Mouse (Mus musculus): ENCODE results near the gene Gm10190.
"Not testable (repeated sequence)": the region's sequence is repeated elsewhere in the genome, so short reads cannot be mapped to it uniquely, and the experiment has no call there.

The Gm10190 gene

DNA sequence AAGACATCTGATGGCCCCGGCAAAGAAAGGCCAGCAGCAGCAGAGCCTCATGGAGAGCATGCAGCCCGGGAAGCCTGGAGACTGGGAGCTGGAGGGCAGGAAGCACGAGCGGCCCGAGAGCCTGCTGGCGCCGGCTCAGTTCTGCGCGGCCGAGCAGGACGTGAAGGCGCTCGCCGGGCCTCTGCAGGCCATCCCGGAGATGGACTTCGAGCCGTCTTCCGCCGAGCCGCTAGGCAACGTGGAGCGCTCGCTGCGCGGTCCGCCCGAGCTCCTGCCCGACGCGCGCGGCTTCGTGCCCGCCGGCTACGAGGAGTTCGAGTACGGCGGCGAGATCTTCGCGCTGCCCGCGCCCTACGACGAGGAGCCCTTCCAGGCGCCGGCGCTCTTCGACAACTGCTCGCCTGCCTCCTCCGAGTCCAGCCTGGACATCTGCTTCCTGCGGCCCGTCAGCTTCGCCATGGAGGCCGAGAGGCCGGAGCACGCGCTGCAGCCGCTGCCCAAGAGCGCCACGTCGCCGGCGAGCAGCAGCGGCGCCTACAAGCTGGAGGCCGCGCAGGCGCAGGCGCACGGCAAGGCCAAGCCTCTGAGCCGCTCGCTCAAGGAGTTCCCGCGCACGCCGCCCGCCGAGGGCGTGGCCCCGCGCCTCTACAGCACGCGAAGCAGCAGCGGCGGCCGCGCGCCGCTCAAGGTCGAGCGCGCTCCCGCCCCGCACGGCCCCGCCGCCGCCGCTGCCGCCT lies at the start of gene Gm10190:
Gene Gm10190 (minus strand): TSS at position 553 of the 737 bp plus-strand sequence.
- peak; percentile 95 for DNase-seq

DNA sequence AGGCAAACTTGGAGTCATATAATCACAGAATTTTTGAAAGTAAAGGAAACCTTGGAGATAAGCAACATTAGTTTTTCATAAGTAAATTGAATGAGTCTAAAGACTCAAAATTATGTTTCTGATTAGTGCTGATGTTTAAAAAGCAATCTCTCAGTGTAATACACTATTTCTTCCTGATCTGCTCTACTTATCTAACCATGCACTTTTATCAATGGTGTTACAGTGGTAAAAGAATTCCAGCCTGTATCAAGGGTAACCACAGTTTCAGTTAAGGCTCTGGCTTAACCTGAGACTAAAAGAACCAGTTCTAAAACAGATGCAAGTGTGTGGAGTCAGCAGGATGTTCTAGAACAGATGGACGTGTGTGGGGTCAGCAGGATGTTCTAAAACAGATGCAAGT lies 47.7 kb upstream of the Gm10190 start:
- no peak for DNase-seq

- DNase-seq, result no peak
These were observed 45.4 kb upstream of the Gm10190 start for GRCm38 (mm10) chr17:80418572-80419210.

- DNase-seq, result no peak
These were observed 37.8 kb upstream of the Gm10190 start for GRCm38 (mm10) chr17:80411182-80411581.

GRCm38 (mm10) chr17:80398243-80398642 lies 24.9 kb upstream of the Gm10190 start:
- no peak for DNase-seq

GRCm38 (mm10) chr17:80391423-80392403 lies 18.4 kb upstream of the Gm10190 start:
- DNase-seq, result peak; percentile 72

- DNase-seq, result no peak
These were observed 16.7 kb upstream of the Gm10190 start for GRCm38 (mm10) chr17:80390024-80390423.

GRCm38 (mm10) chr17:80385671-80386070 lies 12.3 kb upstream of the Gm10190 start:
- DNase-seq, result no peak

DNA sequence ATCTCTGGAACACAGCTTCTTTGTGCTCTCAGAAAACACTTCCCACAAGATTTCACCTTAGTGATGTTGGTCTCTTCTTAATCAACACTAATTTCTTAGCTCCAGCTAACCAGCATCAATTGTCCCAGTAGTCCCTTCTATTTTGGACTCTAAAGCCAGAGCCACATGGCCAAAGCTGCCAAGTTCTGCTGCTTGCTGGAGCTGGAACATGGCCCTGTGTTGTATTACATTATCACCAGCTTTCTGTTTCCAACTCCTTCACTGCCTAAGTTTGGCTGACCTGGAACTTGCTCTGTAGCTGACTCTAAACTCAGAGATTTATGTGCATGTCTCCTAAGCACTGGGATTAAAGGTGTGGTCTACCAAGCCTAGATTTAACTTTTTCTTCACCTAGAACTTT lies 5.0 kb upstream of the Gm10190 start:
- DNase-seq, result not testable (repeated sequence)

DNA sequence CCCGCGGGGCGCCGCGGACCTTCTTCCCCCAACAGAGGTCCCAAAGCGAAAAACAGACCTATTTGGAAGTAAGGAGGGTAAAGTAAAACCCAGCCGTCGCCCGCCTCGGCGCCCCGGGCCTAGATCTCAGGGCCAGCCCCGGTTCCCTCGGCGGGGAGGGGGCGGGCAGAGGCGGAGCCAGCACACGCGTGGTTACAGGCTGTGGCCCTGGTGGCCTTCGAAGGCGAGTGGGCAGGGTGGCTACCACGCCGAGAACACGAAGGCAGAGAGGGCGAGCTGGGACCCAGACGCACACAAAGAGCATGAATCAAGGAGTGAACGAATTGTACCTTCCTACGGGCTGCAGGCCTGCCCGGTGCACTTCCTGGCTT lies 370 bp upstream of the Gm10190 start:
- DNase-seq, result no peak

DNA sequence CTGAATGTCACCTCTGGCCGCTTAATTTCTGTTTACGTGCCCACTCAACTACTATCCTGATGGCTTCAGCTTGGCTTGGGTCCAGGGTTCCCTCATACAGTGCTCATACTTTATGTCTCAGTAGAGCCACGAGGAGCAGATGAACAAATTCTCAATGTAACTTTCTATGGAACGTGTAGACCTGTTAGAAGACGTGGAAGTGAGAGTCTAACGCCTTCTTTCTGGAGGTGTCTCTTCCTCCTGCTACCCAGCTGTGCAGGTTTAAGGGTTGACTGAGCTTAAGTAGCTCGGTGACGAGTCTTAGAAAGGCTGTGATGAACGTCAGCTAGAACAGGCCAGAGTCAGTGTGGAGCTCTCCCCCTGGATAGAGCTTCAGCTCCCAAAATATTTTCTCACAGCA lies 4.7 kb downstream of the Gm10190 start:
- no peak for DNase-seq

DNA sequence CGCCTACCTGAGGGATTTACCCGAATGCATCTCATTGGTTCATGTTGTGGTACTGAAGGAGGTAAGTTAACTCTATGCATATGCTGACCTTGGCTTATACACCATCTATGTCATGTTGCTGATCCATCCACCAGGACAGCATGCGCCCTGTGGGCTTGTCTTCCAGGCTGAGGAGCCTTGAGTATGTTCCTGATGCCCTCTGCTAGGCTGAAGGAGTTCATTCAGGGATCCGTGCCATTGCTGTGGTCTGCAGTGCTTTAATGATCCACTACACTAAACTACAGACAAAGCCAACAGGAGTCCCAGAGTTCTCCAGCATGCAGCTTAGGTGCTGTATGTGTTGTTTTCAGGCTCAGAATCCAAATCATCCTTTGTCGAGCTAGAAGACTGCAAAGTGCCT lies 6.1 kb downstream of the Gm10190 start:
- DNase-seq, result peak; percentile 40

DNA sequence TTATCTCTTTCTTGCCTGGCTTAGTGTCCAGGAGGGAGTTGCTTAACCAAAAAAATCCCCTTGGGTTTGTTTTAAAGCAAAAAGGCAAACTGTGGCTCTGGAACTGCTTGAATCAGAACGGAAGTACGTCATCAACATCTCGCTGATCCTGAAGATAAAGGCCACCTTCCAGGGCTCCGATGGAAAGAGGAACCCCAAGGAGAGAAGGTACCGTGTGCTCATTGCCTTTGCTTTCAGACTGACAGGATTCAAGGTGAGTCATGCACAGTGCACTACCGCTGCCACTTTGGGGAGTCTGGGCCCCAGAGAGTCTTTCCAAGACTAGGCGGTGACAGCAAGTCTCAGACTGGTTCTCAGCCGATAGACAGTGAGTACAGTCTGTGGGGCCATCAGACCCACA lies 13.1 kb downstream of the Gm10190 start:
- DNase-seq, result no peak

- DNase-seq, result no peak
These were observed 26.1 kb downstream of the Gm10190 start for GRCm38 (mm10) chr17:80347234-80347633.

DNA sequence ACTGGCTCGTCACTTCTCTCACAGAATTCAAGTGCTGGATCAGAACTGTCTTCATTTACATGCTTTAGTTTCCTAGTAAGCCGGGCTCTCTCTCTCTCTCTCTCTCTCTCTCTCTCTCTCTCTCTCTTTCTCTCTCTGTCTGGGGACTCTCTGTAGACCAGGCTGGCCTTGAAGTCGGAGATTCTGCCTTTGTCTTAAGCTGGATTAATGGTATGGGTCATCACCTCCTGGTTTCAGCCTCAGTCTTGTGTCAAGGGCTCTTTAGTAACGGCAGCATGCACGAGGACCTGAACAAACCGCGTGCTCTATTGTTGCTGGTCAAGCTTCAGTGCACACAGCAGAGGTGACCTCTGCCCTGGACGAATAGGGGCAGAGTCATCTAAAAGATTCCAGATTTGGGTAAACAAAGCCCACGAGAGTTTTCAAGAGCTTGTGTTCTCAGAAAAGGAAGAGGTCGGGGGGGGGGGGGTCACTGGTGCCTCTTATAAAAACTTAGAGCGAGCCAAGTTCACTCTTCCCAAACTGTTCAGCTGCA lies 26.7 kb downstream of the Gm10190 start:
- DNase-seq, result no peak

DNA sequence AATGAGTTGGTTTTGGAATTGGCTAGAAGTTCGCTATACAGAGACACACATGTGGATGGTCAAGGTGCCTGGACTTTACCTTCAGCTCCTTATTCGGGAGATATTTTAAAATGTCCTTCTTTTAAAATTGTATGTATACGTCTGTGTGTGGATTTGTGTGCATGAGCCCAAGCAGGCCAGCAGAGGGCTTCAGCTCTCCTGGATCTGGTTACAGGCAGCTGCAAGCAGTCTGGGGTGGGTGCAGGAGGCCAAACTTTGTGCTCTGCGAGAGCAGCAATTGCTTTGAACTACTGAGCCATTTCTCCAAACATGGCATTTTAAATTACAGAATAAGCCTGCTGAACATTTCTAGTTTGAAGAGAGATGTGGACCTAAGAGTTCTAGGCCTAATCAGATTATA lies 28.1 kb downstream of the Gm10190 start:
- peak; percentile 8 for DNase-seq

DNA sequence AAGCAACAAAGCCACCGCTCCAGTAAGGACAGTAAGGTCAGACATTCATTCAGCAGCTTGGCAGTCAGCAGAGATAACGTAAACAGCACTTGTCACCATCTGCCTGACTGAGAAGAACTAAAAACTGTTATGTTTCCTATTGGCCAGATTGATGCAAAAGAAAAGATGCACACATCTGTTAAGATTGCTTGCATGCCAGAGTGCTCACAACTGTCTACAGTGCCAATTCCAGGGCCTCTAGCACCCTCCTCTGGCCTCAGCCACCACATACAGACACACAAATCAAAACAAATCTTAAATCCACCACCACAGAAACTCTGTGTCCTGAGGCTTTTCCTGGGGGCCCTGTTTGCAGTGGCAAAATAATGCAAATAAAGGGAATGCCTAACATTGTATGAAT lies 41.0 kb downstream of the Gm10190 start:
- no peak for DNase-seq

- no peak for DNase-seq
These were observed 46.9 kb downstream of the Gm10190 start for GRCm38 (mm10) chr17:80326431-80326830.

DNA sequence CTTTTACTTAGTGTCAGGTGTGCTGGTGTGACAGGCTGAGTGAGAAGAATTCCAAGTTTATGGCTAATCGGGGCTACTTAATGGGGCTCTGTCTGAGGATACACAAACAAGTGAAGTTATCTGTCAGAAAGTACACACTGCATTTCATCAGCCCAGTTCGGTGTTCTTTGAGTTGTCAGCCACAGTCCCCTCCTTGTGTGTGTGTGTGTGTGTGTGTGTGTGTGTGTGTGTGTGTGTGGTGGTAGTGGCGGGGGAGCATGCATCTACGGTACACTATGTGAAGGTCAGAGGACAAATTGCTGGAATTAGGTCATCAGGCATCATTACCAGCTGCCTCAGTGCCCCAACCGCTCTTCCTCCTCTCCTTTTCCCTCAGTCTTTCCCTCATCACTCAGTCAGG lies 47.9 kb downstream of the Gm10190 start:
- DNase-seq, result no peak

- DNase-seq, result no peak
These were observed 48.8 kb downstream of the Gm10190 start for GRCm38 (mm10) chr17:80324521-80324920.

- DNase-seq, result no peak
These were observed 49.7 kb downstream of the Gm10190 start for GRCm38 (mm10) chr17:80323658-80324057.

All from kidney, postnatal 14 days (tissue).